In genomic region chr2:72740391-72741361, GRCm38 (mm10) we compare ENCODE assay signal across 8 mouse cellular contexts.
DNase-seq lines count a peak whose midpoint lies in the region; ATAC-seq lines count a peak whose summit lies in the region.

No protein-coding gene starts in this region.

- peak; percentile 62 for ATAC-seq in intestine, embryonic 15.5 days
- no peak for ATAC-seq in liver, embryonic 15.5 days (ENCODE audit: insufficient read depth)

- no peak overlapping the region for H3K4me3 ChIP-seq in intestine, embryonic 15.5 days (replicated peaks)
- H3K4me3 ChIP-seq in liver, embryonic 15.5 days (replicated peaks) = no peak overlapping the region

- H3K4me2 ChIP-seq in intestine, embryonic 15.5 days (replicated peaks) = peak overlapping the region; percentile 46
- peak overlapping the region; percentile 39 for H3K4me2 ChIP-seq in liver, embryonic 15.5 days

- H3K27ac ChIP-seq in intestine, embryonic 15.5 days = no peak overlapping the region
- H3K27ac ChIP-seq in liver, embryonic 15.5 days (replicated peaks) = no peak overlapping the region

- H3K36me3 ChIP-seq in intestine, embryonic 15.5 days = no peaks in the 10 kb centered on the region
- H3K36me3 ChIP-seq in liver, embryonic 15.5 days (replicated peaks) = no peaks in the 10 kb centered on the region

- intact Hi-C loops in left cerebral cortex, postnatal 4 days (cut with DNase I) = no loop called here

- H3K9ac ChIP-seq in intestine, embryonic 15.5 days = no peak overlapping the region
- H3K9ac ChIP-seq in liver, embryonic 15.5 days = no peak overlapping the region

- peak; percentile 75 for DNase-seq in left cerebral cortex, postnatal 4 days
- no peak for DNase-seq in left cerebral cortex, adult 8-10 months (ENCODE audit: low spot score in 2 of 2)
- peak; percentile 64 for DNase-seq in gastrocnemius, postnatal 25 days
- peak; percentile 28 for DNase-seq in retina, postnatal 7 days (ENCODE audit: low read depth, low spot score)
- DNase-seq in right cerebral cortex, postnatal 4 days = no peak
- DNase-seq in right cerebral cortex, adult 18-20 months = no peak

- peaks cover 12% of the 10 kb centered on the region for H3K4me1 ChIP-seq in intestine, embryonic 15.5 days (replicated peaks)
- no peaks in the 10 kb centered on the region for H3K4me1 ChIP-seq in liver, embryonic 15.5 days (replicated peaks)

- no peaks in the 10 kb centered on the region for H3K9me3 ChIP-seq in intestine, embryonic 15.5 days
- no peaks in the 10 kb centered on the region for H3K9me3 ChIP-seq in liver, embryonic 15.5 days (replicated peaks)

- no peaks in the 10 kb centered on the region for H3K27me3 ChIP-seq in intestine, embryonic 15.5 days (replicated peaks)
- no peaks in the 10 kb centered on the region for H3K27me3 ChIP-seq in liver, embryonic 15.5 days

- WGBS in intestine, embryonic 15.5 days = 37% methylated on average over 22 of the region's 22 CpGs
- 55% methylated on average over 22 of the region's 22 CpGs for WGBS in liver, embryonic 15.5 days (ENCODE audit: insufficient replicate concordance)

Comparison
In these comparisons a context has a peak if more than half of its experiments do, and no peak if none do; other contexts are left out.
1. DNase-seq: peak in left cerebral cortex, postnatal 4 days (single experiment), gastrocnemius, postnatal 25 days (single experiment) and retina, postnatal 7 days (single experiment); none in left cerebral cortex, adult 8-10 months (0 of 2), right cerebral cortex, postnatal 4 days (single experiment) and right cerebral cortex, adult 18-20 months (single experiment).